Mouse (Mus musculus) kidney, embryonic 14.5 days (tissue): ENCODE measurements around the gene Kcnk7. TPM values are rescaled to one million over a fixed set of nuclear protein-coding genes. Genes with fewer than 3 reads are reported as not detected.
A peak's percentile ranks its signal among the peaks of the same experiment; 100 is the strongest.

ENCODE experiments used
- ATAC-seq: fragments of 200-750 bp; cut with Nextera tagmentation; 2 replicates; pipeline ENCODE4 v1.8.0; 2017; ENCODE audit warnings: moderate number of reproducible peaks, mild to moderate bottlenecking, moderate TSS enrichment, moderate library complexity; ENCODE audit not compliant: low FRiP score, low TSS enrichment
- H3K27ac ChIP-seq: fragments of 300-500 bp; sonication (generic); 2 replicates; pipeline ENCODE4 v1.5.1; 2014; ENCODE audit warnings: low read depth, mild to moderate bottlenecking, low read length, moderate library complexity, mixed read lengths
- H3K27me3 ChIP-seq: fragments of 300-500 bp; sonication (generic); 2 replicates; pipeline ENCODE4 v1.6.1; 2014; ENCODE audit warnings: mild to moderate bottlenecking, low read length; ENCODE audit not compliant: control insufficient read depth, insufficient read depth
- H3K36me3 ChIP-seq: fragments of 300-500 bp; sonication (generic); 2 replicates; pipeline ENCODE4 v1.6.1; 2014; ENCODE audit warnings: low read length, mixed read lengths; ENCODE audit not compliant: control insufficient read depth, insufficient read depth
- H3K4me1 ChIP-seq: fragments of 300-500 bp; sonication (generic); 2 replicates; pipeline ENCODE4 v1.6.1; 2014; ENCODE audit warnings: low read length, mixed read lengths; ENCODE audit not compliant: control insufficient read depth, insufficient read depth
- H3K4me2 ChIP-seq: fragments of 300-500 bp; sonication (generic); replicated peaks from 2 replicates; pipeline ENCODE4 v1.6.1; 2014; ENCODE audit warnings: low read depth, mild to moderate bottlenecking, low read length
- H3K4me3 ChIP-seq: fragments of 300-500 bp; sonication (generic); 2 replicates; pipeline ENCODE4 v1.5.1; 2014; ENCODE audit warnings: mild to moderate bottlenecking, low read length
- H3K9ac ChIP-seq: fragments of 300-500 bp; sonication (generic); 2 replicates; pipeline ENCODE4 v1.6.1; 2014; ENCODE audit warnings: low read depth, mild to moderate bottlenecking, low read length, moderate library complexity
- H3K9me3 ChIP-seq: fragments of 300-500 bp; sonication (generic); 2 replicates; pipeline ENCODE4 v1.6.1; 2016; ENCODE audit warnings: low read length; ENCODE audit not compliant: control insufficient read depth
- WGBS: fragments of 180-500 bp; shearing (Covaris S2); extraction: QIAGEN DNeasy Blood & Tissue Kit; methylation state at CpG from one replicate; pipeline ENCODE4 v1.1.7; 2014; 5-methylcytosine and 5-hydroxymethylcytosine counted together
- polyA plus RNA-seq: library from polyadenylated mRNA; unstranded; fragments of >200 nt; fragmentation: Nextera tagmentation; extraction: Ambion mirVana; gene quantifications from 2 replicates; pipeline ENCODE4 v1.2.1, GENCODE M21; 2014

Gene Kcnk7
- polyA plus RNA-seq, 1 experiment from 2014 or later, result 0.42 TPM

DNA sequence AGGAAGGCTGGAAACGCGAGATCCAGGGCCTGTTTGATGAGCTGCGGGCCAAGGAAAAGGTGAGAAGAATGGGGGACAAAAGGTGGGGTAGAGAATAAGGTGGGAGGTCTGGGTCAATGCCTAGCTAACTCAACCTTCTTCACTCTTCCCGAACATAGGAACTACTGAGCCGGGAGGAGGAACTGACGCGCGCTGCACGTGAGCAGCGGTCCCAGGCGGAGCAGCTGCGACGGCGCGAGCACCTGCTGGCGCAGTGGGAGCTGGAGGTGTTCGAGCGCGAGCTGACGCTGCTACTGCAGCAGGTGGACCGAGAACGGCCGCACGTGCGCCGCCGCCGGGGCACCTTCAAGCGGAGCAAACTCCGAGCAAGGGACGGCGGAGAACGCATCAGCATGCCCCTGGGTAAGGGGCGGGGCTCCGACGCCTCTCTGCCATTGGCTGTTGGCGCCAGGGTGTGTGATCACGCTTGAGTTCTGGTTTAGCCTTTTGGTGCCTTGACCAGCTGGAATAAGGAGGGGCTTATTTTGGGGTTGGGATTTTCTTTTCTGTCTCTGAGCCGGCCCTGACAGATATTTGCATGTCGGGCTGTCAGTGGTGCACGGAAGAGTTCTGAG lies 8.2 kb upstream of the Kcnk7 start:
- WGBS, result 19% methylated on average over 41 of the region's 41 CpGs
- no peaks in the 10 kb centered on the region for H3K9me3 ChIP-seq
- H3K4me2 ChIP-seq, result peak overlapping the region; percentile 17; the same call in 1 of the 2 replicates
- ATAC-seq, result peak; percentile 64
- H3K4me1 ChIP-seq, result peaks cover 27% of the 10 kb centered on the region
- peaks cover 89% of the 10 kb centered on the region for H3K36me3 ChIP-seq
- H3K27me3 ChIP-seq, result no peaks in the 10 kb centered on the region
- no peak overlapping the region for H3K27ac ChIP-seq
- H3K4me3 ChIP-seq, result no peak overlapping the region
- peak overlapping the region; percentile 18; the same call in 1 of the 2 replicates for H3K9ac ChIP-seq

GRCm38 (mm10) chr19:5704801-5705571 lies 819 bp downstream of the Kcnk7 start:
- H3K4me1 ChIP-seq, result 0 out of 2 replicates have a peak, but pooled peaks cover 9% of the 10 kb centered on the region
- 49% methylated on average over 10 of the region's 10 CpGs for WGBS
- H3K36me3 ChIP-seq, result peaks cover 55% of the 10 kb centered on the region
- H3K9ac ChIP-seq, result no peak overlapping the region; the same call in 1 of the 2 replicates
- H3K4me2 ChIP-seq, result no peak overlapping the region
- ATAC-seq, result peak; percentile 64; the same call in 1 of the 2 replicates
- no peaks in the 10 kb centered on the region for H3K27me3 ChIP-seq
- H3K9me3 ChIP-seq, result no peaks in the 10 kb centered on the region
- H3K4me3 ChIP-seq, result no peak overlapping the region
- H3K27ac ChIP-seq, result peak overlapping the region; percentile 55; the same call in 1 of the 2 replicates

- no peak overlapping the region for H3K4me3 ChIP-seq
- H3K9me3 ChIP-seq, result no peaks in the 10 kb centered on the region
- no peak for ATAC-seq
- no peak overlapping the region for H3K27ac ChIP-seq
- H3K9ac ChIP-seq, result no peak overlapping the region
- WGBS, result 91% methylated on average over 6 of the region's 6 CpGs
- no peak overlapping the region for H3K4me2 ChIP-seq
- peaks cover 11% of the 10 kb centered on the region; the same call in 1 of the 2 replicates for H3K4me1 ChIP-seq
- H3K27me3 ChIP-seq, result no peaks in the 10 kb centered on the region
- H3K36me3 ChIP-seq, result peaks cover 35% of the 10 kb centered on the region
Measured at GRCm38 (mm10) chr19:5710068-5710467, 5.9 kb downstream of the Kcnk7 start.

DNA sequence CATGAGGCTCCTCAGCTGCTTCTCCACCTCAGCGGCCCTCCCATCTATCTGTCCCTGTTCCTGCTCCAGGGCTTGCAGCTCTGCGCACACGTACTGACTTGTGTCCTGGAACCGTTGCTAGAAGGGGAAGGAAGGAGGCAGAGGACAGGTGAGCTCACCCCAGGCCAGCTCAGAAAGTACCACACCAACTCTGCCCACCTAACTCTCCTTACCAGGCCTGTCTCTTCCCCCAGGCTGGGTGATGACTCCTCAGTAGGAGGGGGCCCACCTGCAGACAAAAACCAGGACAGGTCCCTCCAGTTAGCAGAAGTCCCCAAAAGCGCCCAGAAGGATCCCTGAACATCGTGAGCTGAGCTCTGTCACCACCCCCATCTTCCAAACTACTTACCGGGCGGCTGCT lies 6.4 kb downstream of the Kcnk7 start:
- no peaks in the 10 kb centered on the region for H3K27me3 ChIP-seq
- peaks cover 6% of the 10 kb centered on the region; the same call in 1 of the 2 replicates for H3K4me1 ChIP-seq
- ATAC-seq, result no peak
- no peaks in the 10 kb centered on the region for H3K9me3 ChIP-seq
- no peak overlapping the region for H3K4me2 ChIP-seq
- no peak overlapping the region for H3K9ac ChIP-seq
- no peak overlapping the region for H3K27ac ChIP-seq
- 83% methylated on average over 8 of the region's 8 CpGs for WGBS
- H3K4me3 ChIP-seq, result no peak overlapping the region
- H3K36me3 ChIP-seq, result peaks cover 35% of the 10 kb centered on the region

DNA sequence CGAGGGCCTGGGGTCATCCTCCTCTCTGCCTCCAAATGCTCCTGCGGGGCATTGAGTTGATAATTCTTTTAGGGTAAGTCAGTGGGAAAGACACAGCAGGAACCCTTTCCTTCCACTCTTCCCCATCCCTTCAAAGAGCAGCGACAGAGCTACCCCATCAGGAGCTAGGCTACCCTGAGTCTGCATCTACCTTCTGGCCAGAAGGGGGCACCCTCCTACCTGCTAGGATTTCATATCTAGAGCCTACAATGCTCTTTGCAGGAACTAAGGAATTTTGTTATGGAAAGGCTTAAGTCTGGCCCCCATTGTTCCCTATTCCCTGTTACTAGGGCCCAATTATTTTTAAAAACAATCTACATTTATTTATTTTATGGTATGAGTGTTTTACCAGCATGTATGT lies 7.1 kb downstream of the Kcnk7 start:
- Histone ChIP-seq H3K4me3 (no peak overlapping the region), H3K9me3 (no peaks in the 10 kb centered on the region), H3K4me2 (no peak overlapping the region), H3K27ac (no peak overlapping the region), H3K9ac (no peak overlapping the region), H3K27me3 (no peaks in the 10 kb centered on the region), H3K36me3 (peaks cover 35% of the 10 kb centered on the region), H3K4me1 (peaks cover 6% of the 10 kb centered on the region; the same call in 1 of the 2 replicates)
- ATAC-seq, result no peak
- WGBS, result 17% methylated on average over 3 of the region's 3 CpGs

DNA sequence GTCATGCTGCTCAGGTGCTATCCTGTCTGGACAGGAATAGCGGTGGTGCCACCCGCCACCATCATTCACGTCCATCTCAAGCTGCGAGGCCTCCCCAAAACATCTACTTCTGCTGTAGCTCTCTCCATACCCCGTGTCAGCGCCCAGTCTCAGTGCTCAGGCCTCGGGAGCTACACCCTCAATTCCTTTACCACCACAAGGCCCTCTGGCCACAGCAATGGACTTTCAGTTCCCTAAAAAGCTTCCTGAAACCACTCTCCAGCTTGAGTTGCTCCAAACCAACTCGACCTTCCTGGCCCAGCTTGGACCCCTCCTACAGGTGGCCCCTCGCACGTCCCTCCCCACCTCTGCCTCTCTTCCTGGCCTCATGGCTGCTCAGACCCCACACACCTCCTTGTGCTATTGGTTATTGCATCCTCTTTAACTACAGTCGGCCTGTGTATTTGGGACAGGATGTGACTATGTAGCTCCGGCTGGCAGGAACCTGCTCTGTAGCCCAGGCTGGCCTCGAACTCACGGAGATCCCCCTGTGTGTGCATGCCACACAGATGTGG lies 7.8 kb downstream of the Kcnk7 start:
- Histone ChIP-seq H3K27me3 (no peaks in the 10 kb centered on the region), H3K4me1 (peaks cover 9% of the 10 kb centered on the region; the same call in 1 of the 2 replicates), H3K9me3 (no peaks in the 10 kb centered on the region), H3K27ac (no peak overlapping the region), H3K4me2 (no peak overlapping the region), H3K36me3 (peaks cover 33% of the 10 kb centered on the region), H3K9ac (no peak overlapping the region), H3K4me3 (no peak overlapping the region)
- 92% methylated on average over 14 of the region's 14 CpGs for WGBS
- ATAC-seq, result no peak

DNA sequence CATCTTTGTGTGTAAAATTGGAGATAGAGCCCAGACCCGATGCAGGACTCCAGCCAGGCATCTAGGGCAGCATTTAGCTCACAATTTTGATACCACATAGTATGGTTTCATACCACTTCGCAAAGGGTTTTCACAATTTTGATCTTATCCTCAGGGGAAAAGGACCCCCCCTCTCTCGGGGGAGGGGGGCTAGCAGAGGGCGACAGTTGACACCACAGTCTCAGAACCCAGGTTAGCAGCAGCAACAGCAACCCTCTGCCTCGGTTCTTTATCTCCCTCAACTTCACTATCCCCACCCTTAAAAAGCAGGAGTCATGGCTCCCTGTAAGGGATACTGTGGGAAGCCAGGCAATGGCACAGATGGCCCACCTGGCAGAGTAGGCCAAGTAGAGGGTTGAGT lies 9.1 kb downstream of the Kcnk7 start:
- Histone ChIP-seq H3K9ac (peak overlapping the region; percentile 18; the same call in 1 of the 2 replicates), H3K36me3 (peaks cover 26% of the 10 kb centered on the region), H3K27ac (peak overlapping the region; percentile 47; the same call in 1 of the 2 replicates), H3K4me2 (no peak overlapping the region), H3K27me3 (no peaks in the 10 kb centered on the region), H3K4me3 (no peak overlapping the region), H3K9me3 (no peaks in the 10 kb centered on the region), H3K4me1 (peaks cover 9% of the 10 kb centered on the region; the same call in 1 of the 2 replicates)
- ATAC-seq, result no peak
- WGBS, result 73% methylated on average over 5 of the region's 5 CpGs

GRCm38 (mm10) chr19:5713730-5714129 lies 9.6 kb downstream of the Kcnk7 start:
- ATAC-seq, result peak; percentile 77
- Histone ChIP-seq H3K9ac (0 out of 2 replicates have a peak overlapping the region, but pooled peaks have one; percentile 18), H3K27me3 (no peaks in the 10 kb centered on the region), H3K4me1 (peaks cover 9% of the 10 kb centered on the region; the same call in 1 of the 2 replicates), H3K4me2 (no peak overlapping the region), H3K9me3 (no peaks in the 10 kb centered on the region), H3K27ac (peak overlapping the region; percentile 47; the same call in 1 of the 2 replicates), H3K4me3 (no peak overlapping the region), H3K36me3 (peaks cover 21% of the 10 kb centered on the region)
- WGBS, result 11% methylated on average over 2 of the region's 2 CpGs
